In the genomic region with DNA sequence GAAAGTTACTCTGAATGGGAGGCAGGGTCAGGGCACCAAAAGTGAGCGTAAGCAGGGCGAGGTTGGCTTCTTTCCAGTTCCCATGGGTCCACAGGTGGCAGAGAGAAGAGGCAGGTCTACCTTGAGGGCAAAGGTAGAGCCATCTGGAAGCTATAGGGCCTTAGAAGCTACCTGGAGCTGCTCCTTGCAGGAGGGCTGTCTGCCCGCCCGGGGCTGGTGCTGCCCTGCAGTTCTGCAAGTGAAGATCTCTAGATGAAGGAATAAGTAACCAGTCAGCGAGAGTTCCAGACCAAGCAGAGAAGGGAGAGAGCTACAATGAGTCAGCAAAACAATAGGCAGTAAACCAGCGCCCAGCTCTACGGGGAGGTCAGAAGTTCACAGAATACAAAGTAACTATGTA, we compare ENCODE assay signal across 18 mouse cellular contexts. TPM values are rescaled to one million over a fixed set of nuclear protein-coding genes. Genes with fewer than 3 reads are reported as not detected.
A peak's percentile ranks its signal among the peaks of the same experiment; 100 is the strongest.
DNase-seq lines count a peak whose midpoint lies in the region; ATAC-seq and TF ChIP-seq lines count a peak whose summit lies in the region.
"Had no signal": no experiment of that assay in that cellular context is flagged by ENCODE, and none has a peak within 500 bp of the region (broad histone marks: within the 10 kb centered on the region; RNA-seq: fewer than 3 reads in every experiment).

No protein-coding gene starts in this region.

- TF ChIP-seq POLR2A in lung, adult 2 months (IDR thresholded peaks at IDR 0.05; ENCODE audit: borderline replicate concordance, extremely low read depth, low read depth, low read length): no peak
- no peak for TF ChIP-seq POLR2A in small intestine, adult 2 months (IDR thresholded peaks at IDR 0.05; ENCODE audit: low read depth, low read length)

- peak overlapping the region; percentile 66; the same call in 1 of the 2 replicates for H3K27ac ChIP-seq in small intestine, adult 2 months (ENCODE audit: insufficient read depth, low read depth, low read length)
- H3K27ac ChIP-seq: embryonic facial prominence, embryonic 13.5 days; forebrain, embryonic 12.5 days; hindbrain, postnatal 0 days; limb, embryonic 10.5 days; liver, embryonic 13.5 days; midbrain, embryonic 10.5 days had no signal

- 31% methylated on average over 7 of the region's 7 CpGs for WGBS in lung, adult 2 months
- 13% methylated on average over 7 of the region's 7 CpGs for WGBS in small intestine, adult 2 months

- peak; percentile 6 for DNase-seq in lung, adult 2 months
- DNase-seq in lung, postnatal 14 days: no peak
- peak; percentile 47 for DNase-seq in kidney, postnatal 10 days
- no peak for DNase-seq in left cerebral cortex, adult 9 months (ENCODE audit: low spot score in 2 of 2)
- DNase-seq in urinary bladder, postnatal 14 days (ENCODE audit: low spot score): no peak
- DNase-seq: cerebellum, postnatal 25 days; heart, postnatal 14 days; liver, embryonic 13.5 days; right cerebral cortex, postnatal 4 days had no signal

- H3K4me3 ChIP-seq in lung, adult 2 months (replicated peaks; ENCODE audit: extremely low read depth, low read depth, low read length): no peak overlapping the region
- H3K4me3 ChIP-seq in small intestine, adult 2 months (ENCODE audit: low read depth, low read length): peak overlapping the region; percentile 19; the same call in 1 of the 2 replicates
- H3K4me3 ChIP-seq: embryonic facial prominence, embryonic 13.5 days; forebrain, embryonic 12.5 days; limb, embryonic 10.5 days; liver, embryonic 13.5 days; midbrain, embryonic 10.5 days had no signal

- no peaks in the 10 kb centered on the region for H3K36me3 ChIP-seq in small intestine, adult 2 months (ENCODE audit: control insufficient read depth, insufficient read depth, low read length)
- H3K36me3 ChIP-seq: embryonic facial prominence, embryonic 13.5 days; forebrain, embryonic 12.5 days; limb, embryonic 10.5 days; liver, embryonic 13.5 days; midbrain, embryonic 10.5 days had no signal

- no peaks in the 10 kb centered on the region for H3K27me3 ChIP-seq in small intestine, adult 2 months (ENCODE audit: control insufficient read depth, insufficient read depth, low read length)
- H3K27me3 ChIP-seq: embryonic facial prominence, embryonic 13.5 days; forebrain, embryonic 12.5 days; liver, embryonic 13.5 days had no signal

- no peak for TF ChIP-seq CTCF in lung, adult 2 months (IDR thresholded peaks at IDR 0.05; ENCODE audit: insufficient read depth, low read length)
- no peak for TF ChIP-seq CTCF in small intestine, adult 2 months (IDR thresholded peaks at IDR 0.05; ENCODE audit: extremely low read depth, insufficient read length, insufficient replicate concordance, low read depth, low read length)

- ATAC-seq in hematopoietic stem cell, adult 5-6 weeks (replicated peaks in 1 of 2; ENCODE audit: insufficient read depth in 1 of 2, low FRiP score in 2 of 2, low TSS enrichment in 1 of 2, low read depth in 1 of 2, poor library complexity in 2 of 2, severe bottlenecking in 2 of 2): peak; percentile 75 to 78
- no peak for ATAC-seq in monocyte, adult 5-6 weeks (replicated peaks; ENCODE audit: insufficient number of reproducible peaks, low FRiP score, low TSS enrichment, poor library complexity, severe bottlenecking)
- ATAC-seq: hindbrain, postnatal 0 days had no signal

- H3K4me1 ChIP-seq in lung, adult 2 months (ENCODE audit: control insufficient read depth, insufficient read depth, low read length): 0 out of 2 replicates have a peak, but pooled peaks cover 5% of the 10 kb centered on the region
- peaks cover 12% of the 10 kb centered on the region; the same call in 1 of the 2 replicates for H3K4me1 ChIP-seq in small intestine, adult 2 months (ENCODE audit: control insufficient read depth, insufficient read depth, insufficient read length, low read length)
- H3K4me1 ChIP-seq: embryonic facial prominence, embryonic 13.5 days; liver, embryonic 13.5 days had no signal

RNA-seq across cellular contexts. Expression of gene Tcerg1l, which starts 22.0 kb away (rescaled TPM):
- polyA plus RNA-seq in lung, adult 2 months (2012; rRNA removed): 0.11 and 0.40 TPM in 2 replicates
- total RNA-seq in hematopoietic stem cell, adult 5-6 weeks (2017): not detected in 2 replicates
- 0.09 and 0.20 TPM in 2 replicates for polyA plus RNA-seq in small intestine, adult 2 months (2012; rRNA removed)
- total RNA-seq in monocyte, adult 5-6 weeks (2017): not detected in 3 replicates
- total RNA-seq: heart, postnatal 14 days had no signal
- polyA plus RNA-seq: C2C12 had no signal

Comparison
In these comparisons a context has a peak if more than half of its experiments do, and no peak if none do; other contexts are left out.
1. DNase-seq: peak in lung, adult 2 months (single experiment) and kidney, postnatal 10 days (single experiment); none in lung, postnatal 14 days (single experiment), left cerebral cortex, adult 9 months (0 of 2) and urinary bladder, postnatal 14 days (single experiment).